27 mouse cellular contexts compared by ENCODE assay signal in genomic region chr5:123765506-123765905, GRCm38 (mm10). TPM values are rescaled to one million over a fixed set of nuclear protein-coding genes. Genes with fewer than 3 reads are reported as not detected.
DNase-seq lines count a peak whose midpoint lies in the region; ATAC-seq lines count a peak whose summit lies in the region.
"Had no signal": no experiment of that assay in that cellular context is flagged by ENCODE, and none has a peak within 500 bp of the region (broad histone marks: within the 10 kb centered on the region; RNA-seq: fewer than 3 reads in every experiment).

No protein-coding gene starts in this region.

- no peaks in the 10 kb centered on the region for H3K9me3 ChIP-seq in midbrain, embryonic 16.5 days (replicated peaks; ENCODE audit: control insufficient read depth, low read length, poor library complexity, severe bottlenecking)
- H3K9me3 ChIP-seq: embryonic facial prominence, embryonic 13.5 days; embryonic facial prominence, embryonic 15.5 days; forebrain, embryonic 10.5 days; forebrain, embryonic 12.5 days; G1E had no signal

- H3K4me3 ChIP-seq in midbrain, embryonic 16.5 days (ENCODE audit: low read depth, low read length) = no peak overlapping the region
- H3K4me3 ChIP-seq: embryonic facial prominence, embryonic 13.5 days; embryonic facial prominence, embryonic 15.5 days; erythroblast, embryonic 14.5 days; forebrain, embryonic 10.5 days; forebrain, embryonic 12.5 days had no signal

- 97% methylated on average over 11 of the region's 11 CpGs for WGBS in midbrain, embryonic 16.5 days

- H3K27ac ChIP-seq in midbrain, embryonic 16.5 days (ENCODE audit: low read length) = no peak overlapping the region
- H3K27ac ChIP-seq: embryonic facial prominence, embryonic 13.5 days; embryonic facial prominence, embryonic 15.5 days; forebrain, embryonic 10.5 days; forebrain, embryonic 12.5 days had no signal

- H3K27me3 ChIP-seq in midbrain, embryonic 16.5 days (ENCODE audit: control insufficient read depth, insufficient read depth, low read depth, low read length) = no peaks in the 10 kb centered on the region
- H3K27me3 ChIP-seq: CH12.LX; embryonic facial prominence, embryonic 13.5 days; embryonic facial prominence, embryonic 15.5 days; forebrain, embryonic 12.5 days; Patski had no signal

- no peaks in the 10 kb centered on the region for H3K36me3 ChIP-seq in midbrain, embryonic 16.5 days (ENCODE audit: control insufficient read depth, insufficient read depth, low read length)

- H3K4me2 ChIP-seq in midbrain, embryonic 16.5 days (ENCODE audit: low read length) = no peak overlapping the region
- H3K4me2 ChIP-seq: embryonic facial prominence, embryonic 13.5 days; embryonic facial prominence, embryonic 15.5 days; forebrain, embryonic 12.5 days had no signal

- DNase-seq in thymus, postnatal 0 days (ENCODE audit: low spot score) = peak; percentile 13
- no peak for DNase-seq in thymus, adult 18-20 months
- DNase-seq in CD4-positive helper T cell, adult 2 months (ENCODE audit: low read depth, low spot score) = peak; percentile 57
- DNase-seq in T-cell, adult 2 months (ENCODE audit: low spot score) = peak; percentile 40
- DNase-seq in naive thymus-derived CD4-positive, alpha-beta T cell, adult 2 months (ENCODE audit: low read depth) = peak; percentile 66
- no peak for DNase-seq in right cerebral cortex, postnatal 25 days
- DNase-seq: adrenal gland, adult 2 months; adrenal gland, postnatal 10 days; adrenal gland, postnatal 25 days; cerebellum, adult 11 months; cerebellum, adult 18-20 months; cerebellum, adult 8-10 months; cerebellum, adult 9-11 months; cerebellum, postnatal 14 days; cerebellum, postnatal 36 days; embryo, embryonic 11 days had no signal

- no peaks in the 10 kb centered on the region for H3K4me1 ChIP-seq in midbrain, embryonic 16.5 days (ENCODE audit: control insufficient read depth, insufficient read depth, low read length)
- H3K4me1 ChIP-seq: embryonic facial prominence, embryonic 13.5 days; embryonic facial prominence, embryonic 15.5 days; forebrain, embryonic 10.5 days; forebrain, embryonic 12.5 days had no signal

- ATAC-seq in midbrain, embryonic 16.5 days = no peak
- ATAC-seq: forebrain, embryonic 14.5 days; forebrain, embryonic 16.5 days; Patski had no signal

- no peak overlapping the region for H3K9ac ChIP-seq in midbrain, embryonic 16.5 days (ENCODE audit: low read depth, low read length)
- H3K9ac ChIP-seq: embryonic facial prominence, embryonic 13.5 days; embryonic facial prominence, embryonic 15.5 days; forebrain, embryonic 12.5 days had no signal

RNA-seq across cellular contexts. Expression of gene Kntc1, which starts 16.0 kb away (rescaled TPM):
- polyA plus RNA-seq in thymus, postnatal 0 days (2015; fragmentation: Nextera tagmentation; extraction: Ambion mirVana) = 16.2 and 18.2 TPM in 2 replicates
- polyA plus RNA-seq in midbrain, embryonic 16.5 days (2015; fragmentation: Nextera tagmentation; extraction: Ambion mirVana) = 2.8 and 3.1 TPM in 2 replicates

RNA-seq across cellular contexts. Expression of gene Rsrc2, which starts 16.3 kb away (rescaled TPM):
- 129 and 144 TPM in 2 replicates for polyA plus RNA-seq in thymus, postnatal 0 days (2015; fragmentation: Nextera tagmentation; extraction: Ambion mirVana)
- 124 and 134 TPM in 2 replicates for polyA plus RNA-seq in midbrain, embryonic 16.5 days (2015; fragmentation: Nextera tagmentation; extraction: Ambion mirVana)

RNA-seq across cellular contexts. Expression of gene Zcchc8, which starts 44.6 kb away (rescaled TPM):
- polyA plus RNA-seq in thymus, postnatal 0 days (2015; fragmentation: Nextera tagmentation; extraction: Ambion mirVana) = 83.8 and 86.3 TPM in 2 replicates
- 70.5 and 76.7 TPM in 2 replicates for polyA plus RNA-seq in midbrain, embryonic 16.5 days (2015; fragmentation: Nextera tagmentation; extraction: Ambion mirVana)

Comparison
In these comparisons a context has a peak if more than half of its experiments do, and no peak if none do; other contexts are left out.
1. DNase-seq: peak in thymus, postnatal 0 days (single experiment), CD4-positive helper T cell, adult 2 months (single experiment), T-cell, adult 2 months (single experiment) and naive thymus-derived CD4-positive, alpha-beta T cell, adult 2 months (single experiment); none in thymus, adult 18-20 months (0 of 2) and right cerebral cortex, postnatal 25 days (single experiment).